Mouse (Mus musculus) bone marrow, adult 2 months (tissue): ENCODE data around the gene Msrb1.

Experiments
- CTCF ChIP-seq: fragments of 200-500 bp; IDR thresholded peaks from 2 replicates; pipeline ENCODE4 v1.5.1; 2011; ENCODE audit warnings: low read length, control low read depth; ENCODE audit not compliant: control insufficient read depth, insufficient read depth
- POLR2A ChIP-seq: fragments of 200-500 bp; IDR thresholded peaks from 2 replicates; pipeline ENCODE4 v1.6.1; 2011; ENCODE audit warnings: low read depth, mild to moderate bottlenecking, control low read depth, low read length, borderline replicate concordance; ENCODE audit not compliant: control insufficient read depth

DNA sequence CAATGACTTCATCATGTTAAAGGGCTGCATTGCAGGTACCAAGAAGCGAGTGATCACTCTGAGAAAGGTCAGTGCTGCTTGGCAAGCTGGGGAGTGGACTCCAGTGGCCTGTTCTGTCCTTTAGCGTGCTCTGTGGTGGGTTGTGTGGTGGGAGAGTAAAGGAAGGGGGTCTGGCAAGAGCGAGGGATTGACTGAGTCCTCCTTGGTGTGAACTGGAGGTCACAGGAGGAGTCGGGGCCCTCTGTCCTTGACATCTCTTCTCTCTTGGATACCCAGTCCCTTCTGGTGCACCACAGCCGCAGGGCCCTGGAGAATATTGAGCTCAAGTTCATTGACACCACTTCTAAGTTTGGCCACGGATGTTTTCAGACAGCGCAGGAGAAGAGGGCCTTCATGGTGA, 996 bp upstream of the Msrb1 start:
- TF ChIP-seq POLR2A (no peak), CTCF (no peak)
